Mouse (Mus musculus) liver, embryonic 11.5 days (tissue): ENCODE results near the gene Gpr183. TPM values are rescaled to one million over a fixed set of nuclear protein-coding genes. Genes with fewer than 3 reads are reported as not detected.

ENCODE experiments used
- ATAC-seq: fragments of 200-750 bp; cut with Nextera tagmentation; replicated peaks from 2 replicates; pipeline ENCODE4 v1.8.0; 2017; ENCODE audit warnings: moderate number of reproducible peaks, mild to moderate bottlenecking, moderate TSS enrichment, moderate library complexity; ENCODE audit not compliant: low FRiP score
- DNase-seq: peaks from one replicate; pipeline ENCODE4 v3.0.0-alpha.2; 2017; ENCODE audit warnings: low spot score
- H3K27ac ChIP-seq: fragments of 300-500 bp; sonication (generic); 2 replicates; pipeline ENCODE4 v1.5.1; 2014; ENCODE audit warnings: mild to moderate bottlenecking, low read depth, low read length, control low read depth
- H3K27me3 ChIP-seq: fragments of 300-500 bp; sonication (generic); replicated peaks from 2 replicates; pipeline ENCODE4 v1.6.1; 2014; ENCODE audit warnings: low read length, mixed read lengths; ENCODE audit not compliant: control insufficient read depth, insufficient read depth
- H3K36me3 ChIP-seq: fragments of 300-500 bp; sonication (generic); 2 replicates; pipeline ENCODE4 v1.6.1; 2014; ENCODE audit warnings: mild to moderate bottlenecking, low read length, moderate library complexity, mixed read lengths; ENCODE audit not compliant: control insufficient read depth, insufficient read depth
- H3K4me1 ChIP-seq: fragments of 300-500 bp; sonication (generic); replicated peaks from 2 replicates; pipeline ENCODE4 v1.6.1; 2014; ENCODE audit warnings: low read length, mixed read lengths; ENCODE audit not compliant: control insufficient read depth, insufficient read depth
- H3K4me2 ChIP-seq: fragments of 300-500 bp; sonication (generic); 2 replicates; pipeline ENCODE4 v1.6.1; 2014; ENCODE audit warnings: mild to moderate bottlenecking, control low read depth, moderate library complexity
- H3K4me3 ChIP-seq: fragments of 300-500 bp; sonication (generic); 2 replicates; pipeline ENCODE4 v1.5.1; 2014; ENCODE audit warnings: low read depth, low read length, control low read depth
- H3K9ac ChIP-seq: fragments of 300-500 bp; sonication (generic); 2 replicates; pipeline ENCODE4 v1.6.1; 2014; ENCODE audit warnings: low read depth, low read length, control low read depth
- H3K9me3 ChIP-seq: fragments of 300-500 bp; sonication (generic); 2 replicates; pipeline ENCODE4 v1.6.1; 2016; ENCODE audit warnings: low read length, inconsistent platforms, mixed read lengths; ENCODE audit not compliant: control insufficient read depth
- WGBS: fragments of 180-500 bp; shearing (Covaris S2); extraction: QIAGEN DNeasy Blood & Tissue Kit; methylation state at CpG from one replicate; pipeline ENCODE4 v1.1.7; 2014; 5-methylcytosine and 5-hydroxymethylcytosine counted together
- polyA plus RNA-seq: library from polyadenylated mRNA; unstranded; fragments of >200 nt; fragmentation: Nextera tagmentation; extraction: Ambion mirVana; gene quantifications from 2 replicates; pipeline ENCODE4 v1.2.1, GENCODE M21; 2014

Gene Gpr183
- polyA plus RNA-seq, 1 experiment from 2014 or later, result 3.9 TPM

DNA sequence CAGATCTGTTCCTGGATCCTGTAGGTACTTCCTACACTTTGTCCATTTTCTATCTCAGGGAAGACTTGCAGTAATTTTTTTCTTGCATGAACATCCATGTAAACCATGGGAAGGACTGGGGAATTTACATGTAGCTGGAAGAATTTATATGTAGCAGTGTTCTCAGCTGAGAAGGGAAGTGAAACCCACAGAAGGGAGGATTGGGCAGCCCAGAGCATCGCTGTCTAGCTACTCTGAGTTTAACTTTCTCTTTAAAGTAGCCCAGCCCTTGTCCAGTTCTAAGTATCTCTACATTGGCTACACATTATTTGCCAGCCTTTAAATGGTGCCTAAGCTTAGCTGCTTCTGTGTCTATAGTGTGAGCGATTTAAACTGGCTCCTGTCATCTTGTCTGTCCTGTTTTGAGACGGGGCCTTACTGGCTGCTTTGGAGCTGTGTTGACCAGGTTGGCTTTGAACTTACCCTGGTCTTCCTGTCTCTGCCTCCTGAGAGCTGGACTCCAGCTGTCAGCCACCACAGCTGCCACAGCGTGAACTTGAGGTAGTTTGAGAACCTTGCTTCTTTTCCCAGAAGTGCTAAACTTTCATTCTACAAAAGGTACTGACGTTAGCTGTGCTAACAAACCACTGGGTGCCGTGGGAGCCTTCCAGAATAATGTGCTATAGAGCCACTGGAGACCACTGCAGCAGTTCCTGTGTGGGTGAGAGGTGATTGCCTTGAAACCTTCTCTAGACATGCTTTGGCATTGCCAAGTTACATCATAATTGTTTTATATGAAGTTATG lies 48.5 kb downstream of the Gpr183 start:
- no peak overlapping the region for H3K27ac ChIP-seq

DNA sequence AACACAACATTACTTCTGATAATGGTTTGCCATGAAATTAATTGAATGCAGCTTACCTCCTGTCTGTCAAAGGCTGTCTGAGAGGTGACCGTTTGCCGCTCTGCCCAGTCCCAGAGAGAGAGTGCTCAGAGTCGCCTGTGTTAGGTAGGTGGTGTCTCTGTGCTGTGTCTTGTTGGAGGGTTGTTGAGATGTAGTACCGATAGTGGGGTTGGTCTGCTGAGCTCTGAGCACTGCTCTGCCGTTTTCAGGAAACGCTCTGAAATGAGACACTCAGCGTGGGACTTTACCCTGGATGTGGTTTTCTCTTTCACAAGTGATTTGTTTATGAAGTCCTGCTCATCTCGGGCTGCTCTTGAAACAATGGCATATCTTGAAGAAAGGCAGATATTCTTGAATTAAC lies 49.4 kb downstream of the Gpr183 start, which contains the start of gene Gpr18:
Gene Gpr18, minus strand, starts transcription at position 161 of the 400 bp plus-strand sequence.
- H3K9ac ChIP-seq, result no peak within 1 kb of the TSS
- no peaks in the 10 kb centered on the region for H3K9me3 ChIP-seq
- no peak within 1 kb of the TSS for H3K27ac ChIP-seq
- 0 out of 2 replicates have a peak, but pooled peaks cover 3% of the 10 kb centered on the region for H3K4me1 ChIP-seq
- ATAC-seq (no peak), DNase-seq (no peak)
- WGBS, result 61% methylated on average over 8 of the region's 8 CpGs
- H3K4me2 ChIP-seq, result no peak within 1 kb of the TSS
- 0 out of 2 replicates have a peak, but pooled peaks cover 3% of the 10 kb centered on the region for H3K36me3 ChIP-seq
- H3K27me3 ChIP-seq, result no peaks in the 10 kb centered on the region
- H3K4me3 ChIP-seq, result no peak within 1 kb of the TSS

More for the DNA sequence above, 48.5 kb downstream of the Gpr183 start:
- ATAC-seq, result no peak
- DNase-seq, result no peak
- H3K4me3 ChIP-seq, result no peak overlapping the region
- H3K9me3 ChIP-seq, result no peaks in the 10 kb centered on the region
- WGBS, result 87% methylated on average over 6 of the region's 6 CpGs
- H3K4me2 ChIP-seq, result no peak overlapping the region
- H3K27me3 ChIP-seq, result no peaks in the 10 kb centered on the region
- 0 out of 2 replicates have a peak, but pooled peaks cover 3% of the 10 kb centered on the region for H3K4me1 ChIP-seq
- H3K36me3 ChIP-seq, result 0 out of 2 replicates have a peak, but pooled peaks cover 3% of the 10 kb centered on the region
- H3K9ac ChIP-seq, result no peak overlapping the region

DNA sequence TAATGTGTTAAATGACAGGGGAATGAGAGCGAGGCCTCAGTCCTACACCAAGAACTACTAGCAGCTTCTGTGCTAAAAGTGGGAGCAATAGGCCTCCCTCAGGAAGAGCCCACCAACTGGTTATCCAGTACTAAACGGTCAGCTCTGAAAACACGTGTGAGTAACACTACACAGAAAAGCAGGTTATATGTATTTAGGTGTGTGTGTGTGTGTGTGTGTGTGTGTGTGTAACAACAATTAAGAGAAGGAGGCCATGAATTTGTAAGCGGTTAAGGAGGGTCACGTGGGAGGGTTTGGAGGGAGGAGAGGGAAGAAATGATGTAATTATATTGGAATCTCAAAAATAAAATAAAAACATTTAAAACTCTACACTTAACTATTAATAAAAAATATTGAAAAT lies 49.9 kb downstream of the Gpr183 start:
- H3K27me3 ChIP-seq, result no peaks in the 10 kb centered on the region
- H3K9me3 ChIP-seq, result no peaks in the 10 kb centered on the region
- H3K4me3 ChIP-seq, result no peak overlapping the region
- no peaks in the 10 kb centered on the region for H3K4me1 ChIP-seq
- DNase-seq (no peak), ATAC-seq (no peak)
- H3K27ac ChIP-seq, result no peak overlapping the region
- H3K4me2 ChIP-seq, result no peak overlapping the region
- 85% methylated on average over 5 of the region's 5 CpGs for WGBS
- 0 out of 2 replicates have a peak, but pooled peaks cover 3% of the 10 kb centered on the region for H3K36me3 ChIP-seq
- no peak overlapping the region for H3K9ac ChIP-seq

DNA sequence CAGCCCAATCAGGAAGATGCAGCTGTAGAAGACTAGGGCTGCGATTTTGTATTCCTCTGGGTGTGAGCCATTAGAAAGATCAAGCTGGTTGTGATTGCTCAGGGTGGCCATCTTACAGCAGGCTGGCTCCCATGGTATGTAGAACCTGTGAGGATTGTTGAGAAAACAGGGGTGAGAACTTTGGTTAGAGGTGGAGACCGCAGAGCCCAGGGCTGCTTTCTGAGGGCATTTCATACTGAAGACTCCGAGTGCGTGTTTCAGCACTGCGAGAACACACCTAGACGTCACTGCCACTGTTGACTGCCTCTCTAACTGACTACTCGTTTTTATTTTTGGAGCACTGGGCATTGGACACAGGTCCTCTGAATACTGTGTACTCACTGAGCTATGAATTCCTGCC lies 52.5 kb downstream of the Gpr183 start:
- no peaks in the 10 kb centered on the region for H3K4me1 ChIP-seq
- no peaks in the 10 kb centered on the region for H3K27me3 ChIP-seq
- 89% methylated on average over 7 of the region's 7 CpGs for WGBS

GRCm38 (mm10) chr14:121909868-121910267 lies 55.1 kb downstream of the Gpr183 start:
- no peak overlapping the region for H3K27ac ChIP-seq
- H3K27me3 ChIP-seq, result no peaks in the 10 kb centered on the region
- H3K36me3 ChIP-seq, result peaks cover 2% of the 10 kb centered on the region
- DNase-seq, result no peak
- H3K4me1 ChIP-seq, result peaks cover 3% of the 10 kb centered on the region; the same call in 1 of the 2 replicates
- ATAC-seq, result no peak
- no peaks in the 10 kb centered on the region for H3K9me3 ChIP-seq
- 93% methylated on average over 6 of the region's 6 CpGs for WGBS
- no peak overlapping the region for H3K4me2 ChIP-seq
- no peak overlapping the region for H3K9ac ChIP-seq
- H3K4me3 ChIP-seq, result no peak overlapping the region

More for the DNA sequence above, 52.5 kb downstream of the Gpr183 start:
- ATAC-seq (no peak), DNase-seq (no peak)
- Histone ChIP-seq H3K36me3 (peaks cover 3% of the 10 kb centered on the region; the same call in 1 of the 2 replicates), H3K9me3 (no peaks in the 10 kb centered on the region), H3K4me2 (no peak overlapping the region), H3K4me3 (no peak overlapping the region), H3K27ac (no peak overlapping the region), H3K9ac (no peak overlapping the region)

GRCm38 (mm10) chr14:121906992-121907681 lies 57.9 kb downstream of the Gpr183 start:
- no peak; the same call in 1 of the 2 replicates for ATAC-seq
- H3K4me3 ChIP-seq, result no peak overlapping the region
- H3K36me3 ChIP-seq, result peaks cover 2% of the 10 kb centered on the region
- H3K9ac ChIP-seq, result no peak overlapping the region
- no peaks in the 10 kb centered on the region for H3K9me3 ChIP-seq
- no peak overlapping the region for H3K27ac ChIP-seq
- WGBS, result 76% methylated on average over 11 of the region's 11 CpGs
- no peaks in the 10 kb centered on the region for H3K27me3 ChIP-seq
- H3K4me1 ChIP-seq, result peaks cover 11% of the 10 kb centered on the region
- H3K4me2 ChIP-seq, result no peak overlapping the region
- no peak for DNase-seq

DNA sequence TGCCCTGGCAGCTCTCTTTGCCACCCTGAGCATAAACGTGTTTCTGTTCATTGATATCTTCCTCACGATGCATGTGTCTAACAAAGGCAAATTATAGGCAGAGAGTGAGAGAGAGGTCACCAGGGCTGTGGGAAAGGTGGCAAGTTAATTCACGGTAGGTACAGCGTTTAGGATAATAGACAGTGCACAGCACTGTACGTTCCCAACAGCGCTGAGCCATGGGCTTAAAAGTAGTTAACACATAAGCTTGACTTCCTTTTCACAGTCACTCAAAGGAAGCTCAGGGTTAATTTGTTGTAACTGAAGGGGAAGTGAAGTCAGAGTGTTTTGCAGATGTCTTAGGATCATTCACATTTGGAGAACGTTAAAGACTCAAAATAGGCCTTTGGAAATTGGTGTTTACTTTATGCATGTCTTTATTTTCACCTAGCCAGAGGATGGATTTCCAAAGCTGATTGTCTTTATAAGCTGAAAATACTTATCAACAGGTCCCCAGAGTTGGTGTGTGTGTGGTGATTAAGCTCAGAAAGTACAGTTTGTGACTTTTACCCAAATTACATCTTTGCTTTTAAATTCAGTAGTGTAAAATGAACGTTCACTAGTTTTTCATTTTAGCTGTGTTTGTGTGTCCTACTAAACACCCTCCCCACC lies 58.5 kb downstream of the Gpr183 start:
- H3K4me2 ChIP-seq, result no peak overlapping the region
- peaks cover 11% of the 10 kb centered on the region for H3K4me1 ChIP-seq
- ATAC-seq (no peak), DNase-seq (no peak)
- no peaks in the 10 kb centered on the region for H3K27me3 ChIP-seq
- no peak overlapping the region for H3K9ac ChIP-seq
- no peak overlapping the region for H3K4me3 ChIP-seq
- peak overlapping the region; percentile 34; the same call in 1 of the 2 replicates for H3K27ac ChIP-seq
- WGBS, result 61% methylated on average over 8 of the region's 8 CpGs
- no peaks in the 10 kb centered on the region for H3K9me3 ChIP-seq
- peaks cover 2% of the 10 kb centered on the region for H3K36me3 ChIP-seq

DNA sequence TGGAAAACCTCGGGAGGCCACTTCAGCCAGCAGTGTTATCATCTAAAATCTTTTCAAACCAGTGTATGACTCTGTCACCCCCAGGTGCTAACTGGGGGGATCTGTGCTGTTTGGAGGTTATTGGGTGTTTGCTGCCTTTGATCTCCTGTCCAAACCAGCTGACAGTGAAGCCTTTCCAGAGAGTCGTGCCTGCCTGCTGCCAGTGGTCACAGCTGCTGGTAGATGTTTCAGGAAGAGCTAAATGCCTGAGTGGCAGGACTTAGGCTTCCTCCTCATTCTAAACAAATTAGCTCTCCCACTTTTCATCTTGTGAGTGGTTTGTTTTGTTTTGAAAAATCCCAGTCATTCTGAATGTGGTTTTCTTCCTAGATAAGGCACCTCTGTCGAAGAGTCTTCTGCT lies 60.2 kb downstream of the Gpr183 start:
- H3K4me3 ChIP-seq, result no peak overlapping the region
- no peaks in the 10 kb centered on the region for H3K27me3 ChIP-seq
- H3K9ac ChIP-seq, result no peak overlapping the region
- ATAC-seq, result no peak
- no peak overlapping the region for H3K4me2 ChIP-seq
- WGBS, result 19% methylated on average over 3 of the region's 3 CpGs
- no peaks in the 10 kb centered on the region for H3K9me3 ChIP-seq
- H3K4me1 ChIP-seq, result peaks cover 11% of the 10 kb centered on the region
- H3K27ac ChIP-seq, result no peak overlapping the region
- DNase-seq, result no peak
- peaks cover 2% of the 10 kb centered on the region for H3K36me3 ChIP-seq
